Mouse (Mus musculus) liver, embryonic 11.5 days (tissue): ENCODE measurements around the gene Tnni3k. TPM values are rescaled to one million over a fixed set of nuclear protein-coding genes. Genes with fewer than 3 reads are reported as not detected.

ENCODE experiments used
- ATAC-seq: fragments of 200-750 bp; cut with Nextera tagmentation; replicated peaks from 2 replicates; pipeline ENCODE4 v1.8.0; 2017; ENCODE audit warnings: moderate number of reproducible peaks, mild to moderate bottlenecking, moderate TSS enrichment, moderate library complexity; ENCODE audit not compliant: low FRiP score
- DNase-seq: peaks from one replicate; pipeline ENCODE4 v3.0.0-alpha.2; 2017; ENCODE audit warnings: low spot score
- H3K27ac ChIP-seq: fragments of 300-500 bp; sonication (generic); 2 replicates; pipeline ENCODE4 v1.5.1; 2014; ENCODE audit warnings: mild to moderate bottlenecking, low read depth, low read length, control low read depth
- H3K27me3 ChIP-seq: fragments of 300-500 bp; sonication (generic); replicated peaks from 2 replicates; pipeline ENCODE4 v1.6.1; 2014; ENCODE audit warnings: low read length, mixed read lengths; ENCODE audit not compliant: control insufficient read depth, insufficient read depth
- H3K36me3 ChIP-seq: fragments of 300-500 bp; sonication (generic); 2 replicates; pipeline ENCODE4 v1.6.1; 2014; ENCODE audit warnings: mild to moderate bottlenecking, low read length, moderate library complexity, mixed read lengths; ENCODE audit not compliant: control insufficient read depth, insufficient read depth
- H3K4me1 ChIP-seq: fragments of 300-500 bp; sonication (generic); replicated peaks from 2 replicates; pipeline ENCODE4 v1.6.1; 2014; ENCODE audit warnings: low read length, mixed read lengths; ENCODE audit not compliant: control insufficient read depth, insufficient read depth
- H3K4me2 ChIP-seq: fragments of 300-500 bp; sonication (generic); 2 replicates; pipeline ENCODE4 v1.6.1; 2014; ENCODE audit warnings: mild to moderate bottlenecking, control low read depth, moderate library complexity
- H3K4me3 ChIP-seq: fragments of 300-500 bp; sonication (generic); 2 replicates; pipeline ENCODE4 v1.5.1; 2014; ENCODE audit warnings: low read depth, low read length, control low read depth
- H3K9ac ChIP-seq: fragments of 300-500 bp; sonication (generic); 2 replicates; pipeline ENCODE4 v1.6.1; 2014; ENCODE audit warnings: low read depth, low read length, control low read depth
- H3K9me3 ChIP-seq: fragments of 300-500 bp; sonication (generic); 2 replicates; pipeline ENCODE4 v1.6.1; 2016; ENCODE audit warnings: low read length, inconsistent platforms, mixed read lengths; ENCODE audit not compliant: control insufficient read depth
- WGBS: fragments of 180-500 bp; shearing (Covaris S2); extraction: QIAGEN DNeasy Blood & Tissue Kit; methylation state at CpG from one replicate; pipeline ENCODE4 v1.1.7; 2014; 5-methylcytosine and 5-hydroxymethylcytosine counted together
- polyA plus RNA-seq: library from polyadenylated mRNA; unstranded; fragments of >200 nt; fragmentation: Nextera tagmentation; extraction: Ambion mirVana; gene quantifications from 2 replicates; pipeline ENCODE4 v1.2.1, GENCODE M21; 2014

Gene Tnni3k
- polyA plus RNA-seq, 1 experiment from 2014 or later: 0.14 TPM

DNA sequence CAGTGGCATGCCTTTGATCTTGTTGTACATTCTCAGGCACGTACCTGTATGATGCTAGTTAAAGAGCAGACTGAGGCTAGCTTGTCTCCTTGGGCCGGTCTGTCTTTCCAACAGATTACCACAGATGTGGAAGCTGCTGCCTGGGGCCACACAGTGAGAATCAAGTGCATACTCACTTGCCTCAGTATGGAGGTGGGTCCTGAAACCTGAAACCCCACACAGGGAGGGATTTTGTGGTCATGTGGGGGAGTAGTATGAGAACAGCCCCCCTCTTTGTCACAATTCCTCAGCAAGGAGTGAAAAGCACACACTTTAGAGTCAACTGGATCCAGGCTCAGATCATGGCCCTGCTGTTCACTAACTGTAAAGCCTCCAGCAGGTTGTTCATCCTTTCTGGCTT, 239.6 kb downstream of the Tnni3k start:
- ATAC-seq: no peak
- no peak overlapping the region for H3K4me2 ChIP-seq
- H3K9me3 ChIP-seq: no peaks in the 10 kb centered on the region
- H3K4me3 ChIP-seq: no peak overlapping the region
- no peak for DNase-seq
- no peaks in the 10 kb centered on the region for H3K36me3 ChIP-seq
- H3K27me3 ChIP-seq: peaks cover 9% of the 10 kb centered on the region; the same call in 1 of the 2 replicates
- no peak overlapping the region for H3K27ac ChIP-seq
- WGBS: 42% methylated on average over 2 of the region's 2 CpGs
- no peak overlapping the region for H3K9ac ChIP-seq
- no peaks in the 10 kb centered on the region for H3K4me1 ChIP-seq

GRCm38 (mm10) chr3:154812893-154813292, 242.3 kb downstream of the Tnni3k start:
- no peak overlapping the region for H3K9ac ChIP-seq
- 20% methylated on average over 1 of the region's 1 CpGs for WGBS
- no peaks in the 10 kb centered on the region for H3K4me1 ChIP-seq

GRCm38 (mm10) chr3:154811833-154812232, 243.4 kb downstream of the Tnni3k start:
- Histone ChIP-seq H3K4me2 (no peak overlapping the region), H3K9me3 (no peaks in the 10 kb centered on the region), H3K4me3 (no peak overlapping the region), H3K27ac (no peak overlapping the region), H3K27me3 (peaks cover 3% of the 10 kb centered on the region; the same call in 1 of the 2 replicates), H3K36me3 (no peaks in the 10 kb centered on the region), H3K4me1 (no peaks in the 10 kb centered on the region), H3K9ac (no peak overlapping the region)
- 64% methylated on average over 9 of the region's 9 CpGs for WGBS
- no peak for ATAC-seq
- no peak for DNase-seq

More at GRCm38 (mm10) chr3:154812893-154813292, 242.3 kb downstream of the Tnni3k start:
- DNase-seq (no peak), ATAC-seq (no peak; the same call in 1 of the 2 replicates)
- H3K27me3 ChIP-seq: peaks cover 9% of the 10 kb centered on the region; the same call in 1 of the 2 replicates
- no peak overlapping the region for H3K4me3 ChIP-seq
- no peak overlapping the region for H3K27ac ChIP-seq
- H3K36me3 ChIP-seq: no peaks in the 10 kb centered on the region
- H3K4me2 ChIP-seq: no peak overlapping the region
- H3K9me3 ChIP-seq: no peaks in the 10 kb centered on the region

DNA sequence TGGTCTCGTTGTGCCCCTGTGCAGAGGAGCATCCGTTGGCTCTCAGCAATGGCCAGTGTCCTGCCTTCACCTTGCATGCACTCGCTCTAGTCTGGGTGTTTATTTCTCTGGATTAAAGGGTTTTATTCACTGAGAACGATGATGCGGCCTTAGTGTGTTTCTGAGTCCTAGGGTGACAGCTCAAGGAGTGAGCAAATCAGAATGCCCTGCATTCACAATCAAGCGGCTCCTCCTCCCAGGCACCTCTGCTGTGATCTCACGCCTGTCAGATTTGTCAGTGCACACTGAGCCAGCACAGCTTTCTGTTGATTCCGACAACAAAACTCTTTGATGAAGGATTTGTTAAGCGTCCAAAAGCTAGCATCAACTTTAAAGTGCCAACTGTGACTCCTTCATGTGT, 243.9 kb downstream of the Tnni3k start:
- H3K4me1 ChIP-seq: no peaks in the 10 kb centered on the region
- no peaks in the 10 kb centered on the region for H3K36me3 ChIP-seq
- H3K27me3 ChIP-seq: no peaks in the 10 kb centered on the region
- WGBS: 47% methylated on average over 9 of the region's 9 CpGs
- H3K27ac ChIP-seq: no peak overlapping the region
- DNase-seq: no peak
- no peak overlapping the region for H3K4me3 ChIP-seq
- no peak overlapping the region for H3K9ac ChIP-seq
- no peaks in the 10 kb centered on the region for H3K9me3 ChIP-seq
- H3K4me2 ChIP-seq: no peak overlapping the region
- no peak for ATAC-seq

- H3K9me3 ChIP-seq: no peaks in the 10 kb centered on the region
- H3K4me2 ChIP-seq: no peak overlapping the region
- DNase-seq: no peak
- H3K27ac ChIP-seq: no peak overlapping the region
- H3K9ac ChIP-seq: no peak overlapping the region
- H3K4me1 ChIP-seq: no peaks in the 10 kb centered on the region
- WGBS: 59% methylated on average over 7 of the region's 7 CpGs
- no peak for ATAC-seq
- no peaks in the 10 kb centered on the region for H3K36me3 ChIP-seq
- H3K27me3 ChIP-seq: no peaks in the 10 kb centered on the region
- H3K4me3 ChIP-seq: no peak overlapping the region
These were observed 244.8 kb downstream of the Tnni3k start for GRCm38 (mm10) chr3:154810273-154810870.

DNA sequence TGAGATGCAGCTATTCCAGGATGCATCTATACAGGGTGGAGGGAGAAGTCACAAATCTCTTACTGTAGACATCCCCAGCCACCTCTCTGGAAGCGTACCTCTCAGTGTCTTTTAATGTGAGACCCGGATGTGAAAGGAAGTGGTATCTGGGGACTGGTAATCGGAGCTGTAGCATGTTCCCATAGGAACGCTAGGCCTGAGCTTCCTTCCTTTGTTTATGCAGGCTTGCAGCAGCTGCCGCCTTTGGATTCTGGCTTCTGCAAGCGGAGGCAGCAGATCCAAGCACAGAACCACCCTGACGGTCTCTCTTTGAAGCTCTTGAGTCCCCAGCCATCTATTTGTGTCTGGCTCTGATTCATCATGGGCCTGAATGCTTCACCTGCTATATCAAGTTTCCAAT, 248.6 kb downstream of the Tnni3k start:
- no peaks in the 10 kb centered on the region for H3K4me1 ChIP-seq
- no peak overlapping the region for H3K4me3 ChIP-seq
- no peak for DNase-seq
- no peak overlapping the region for H3K4me2 ChIP-seq
- no peak overlapping the region for H3K27ac ChIP-seq
- no peaks in the 10 kb centered on the region for H3K27me3 ChIP-seq
- 0 out of 2 replicates have a peak, but pooled peaks have one; percentile 47 for ATAC-seq
- no peak overlapping the region for H3K9ac ChIP-seq
- H3K9me3 ChIP-seq: no peaks in the 10 kb centered on the region
- 47% methylated on average over 7 of the region's 7 CpGs for WGBS
- no peaks in the 10 kb centered on the region for H3K36me3 ChIP-seq

- H3K9me3 ChIP-seq: no peaks in the 10 kb centered on the region
- H3K27ac ChIP-seq: no peak overlapping the region
- WGBS: 74% methylated on average over 8 of the region's 8 CpGs
- H3K4me1 ChIP-seq: no peaks in the 10 kb centered on the region
- ATAC-seq: no peak
- H3K27me3 ChIP-seq: no peaks in the 10 kb centered on the region
- no peak overlapping the region for H3K4me2 ChIP-seq
- no peak overlapping the region for H3K9ac ChIP-seq
- no peaks in the 10 kb centered on the region for H3K36me3 ChIP-seq
- no peak for DNase-seq
- no peak overlapping the region for H3K4me3 ChIP-seq
These were observed 254.2 kb downstream of the Tnni3k start for GRCm38 (mm10) chr3:154800888-154801429.

DNA sequence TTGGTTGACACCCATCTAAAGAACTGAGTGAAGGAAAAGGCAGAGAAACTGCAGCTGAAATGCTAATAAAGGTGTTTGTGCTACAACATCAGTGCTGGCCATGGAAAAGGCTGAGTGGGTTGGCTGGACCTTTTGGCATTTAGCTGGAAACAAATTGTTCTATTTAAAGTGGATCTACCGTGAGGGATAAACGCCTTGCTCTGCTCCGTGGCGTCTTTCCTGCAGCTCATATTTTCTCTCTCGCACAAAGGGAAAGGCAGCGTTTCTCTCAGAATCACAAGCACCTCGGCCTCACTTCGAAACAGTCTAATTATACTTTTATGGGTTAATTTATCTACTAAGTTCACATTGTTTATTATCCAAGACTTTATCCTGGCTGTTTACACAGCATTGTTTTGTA, 254.8 kb downstream of the Tnni3k start:
- Histone ChIP-seq H3K4me1 (no peaks in the 10 kb centered on the region), H3K9ac (no peak overlapping the region), H3K27me3 (no peaks in the 10 kb centered on the region), H3K27ac (no peak overlapping the region), H3K36me3 (no peaks in the 10 kb centered on the region), H3K4me2 (no peak overlapping the region), H3K4me3 (no peak overlapping the region), H3K9me3 (no peaks in the 10 kb centered on the region)
- WGBS: 81% methylated on average over 8 of the region's 8 CpGs
- DNase-seq (no peak), ATAC-seq (no peak)

GRCm38 (mm10) chr3:154798806-154799205, 256.4 kb downstream of the Tnni3k start:
- Histone ChIP-seq H3K27ac (no peak overlapping the region), H3K9ac (no peak overlapping the region), H3K36me3 (no peaks in the 10 kb centered on the region), H3K9me3 (no peaks in the 10 kb centered on the region), H3K4me1 (no peaks in the 10 kb centered on the region), H3K4me2 (no peak overlapping the region), H3K4me3 (no peak overlapping the region), H3K27me3 (no peaks in the 10 kb centered on the region)
- ATAC-seq (no peak), DNase-seq (no peak)
- 81% methylated on average over 4 of the region's 4 CpGs for WGBS
